Mouse (Mus musculus) hindbrain, embryonic 11.5 days (tissue): ENCODE data around the gene Htr1d. TPM values are rescaled to one million over a fixed set of nuclear protein-coding genes. Genes with fewer than 3 reads are reported as not detected.

ENCODE experiments used
- ATAC-seq: fragments of 200-750 bp; cut with Nextera tagmentation; 2 replicates; pipeline ENCODE4 v1.8.0; 2017; ENCODE audit warnings: mild to moderate bottlenecking, moderate TSS enrichment, moderate library complexity; ENCODE audit not compliant: low FRiP score
- DNase-seq: peaks from one replicate; pipeline ENCODE4 v3.0.0-alpha.2; 2015; ENCODE audit warnings: low spot score
- H3K27ac ChIP-seq: fragments of 300-500 bp; sonication (generic); 2 replicates; pipeline ENCODE4 v1.5.1; 2014; ENCODE audit warnings: mild to moderate bottlenecking, low read depth, low read length
- H3K27me3 ChIP-seq: fragments of 300-500 bp; sonication (generic); 2 replicates; pipeline ENCODE4 v1.6.1; 2014; ENCODE audit warnings: mild to moderate bottlenecking, low read length, moderate library complexity, mixed read lengths; ENCODE audit not compliant: control insufficient read depth, insufficient read depth
- H3K36me3 ChIP-seq: fragments of 300-500 bp; sonication (generic); 2 replicates; pipeline ENCODE4 v1.6.1; 2014; ENCODE audit warnings: mild to moderate bottlenecking, low read length, moderate library complexity, mixed read lengths; ENCODE audit not compliant: control insufficient read depth, insufficient read depth
- H3K4me1 ChIP-seq: fragments of 300-500 bp; sonication (generic); replicated peaks from 2 replicates; pipeline ENCODE4 v1.6.1; 2014; ENCODE audit warnings: low read length, mixed read lengths; ENCODE audit not compliant: control insufficient read depth, insufficient read depth
- H3K4me2 ChIP-seq: fragments of 300-500 bp; sonication (generic); replicated peaks from 2 replicates; pipeline ENCODE4 v1.6.1; 2014; ENCODE audit warnings: mild to moderate bottlenecking, low read depth, low read length
- H3K4me3 ChIP-seq: fragments of 300-500 bp; sonication (generic); 2 replicates; pipeline ENCODE4 v1.5.1; 2014; ENCODE audit warnings: low read depth, low read length
- H3K9ac ChIP-seq: fragments of 300-500 bp; sonication (generic); 2 replicates; pipeline ENCODE4 v1.6.1; 2014; ENCODE audit warnings: low read depth, low read length
- H3K9me3 ChIP-seq: fragments of 300-500 bp; sonication (generic); 2 replicates; pipeline ENCODE4 v1.6.1; 2016; ENCODE audit warnings: low read length; ENCODE audit not compliant: control insufficient read depth
- WGBS: fragments of 180-500 bp; shearing (Covaris S2); extraction: QIAGEN DNeasy Blood & Tissue Kit; methylation state at CpG from one replicate; pipeline ENCODE4 v1.1.7; 2014; 5-methylcytosine and 5-hydroxymethylcytosine counted together
- polyA plus RNA-seq: library from polyadenylated mRNA; unstranded; fragments of >200 nt; fragmentation: Nextera tagmentation; extraction: Ambion mirVana; gene quantifications from 2 replicates; pipeline ENCODE4 v1.2.1, GENCODE M21; 2014

Htr1d gene
- 0.28 and 0.52 TPM in 2 replicates for polyA plus RNA-seq

- H3K27ac ChIP-seq, result no peak within 1 kb of the TSS
- peaks cover 23% of the 10 kb centered on the region for H3K27me3 ChIP-seq
- 75% methylated on average over 9 of the region's 9 CpGs for WGBS
Observed at GRCm38 (mm10) chr4:136423224-136423623, at the start of gene Htr1d. Gene Htr1d (plus strand): TSS chr4:136423524.

GRCm38 (mm10) chr4:136377001-136377400 is 46.3 kb upstream of the Htr1d start:
- Histone ChIP-seq H3K27ac (no peak overlapping the region), H3K4me1 (no peaks in the 10 kb centered on the region), H3K4me3 (no peak overlapping the region), H3K4me2 (no peak overlapping the region), H3K9ac (no peak overlapping the region), H3K36me3 (no peaks in the 10 kb centered on the region), H3K9me3 (no peaks in the 10 kb centered on the region), H3K27me3 (no peaks in the 10 kb centered on the region)
- ATAC-seq (no peak), DNase-seq (no peak)
- WGBS, result 95% methylated on average over 5 of the region's 5 CpGs

More at GRCm38 (mm10) chr4:136423224-136423623, at the start of gene Htr1d:
- Histone ChIP-seq H3K4me3 (peak within 1 kb of the TSS; percentile 37), H3K36me3 (no peaks in the 10 kb centered on the region), H3K4me1 (peaks cover 8% of the 10 kb centered on the region), H3K4me2 (peak within 1 kb of the TSS; percentile 86), H3K9ac (no peak within 1 kb of the TSS; the same call in 1 of the 2 replicates), H3K9me3 (no peaks in the 10 kb centered on the region)
- ATAC-seq, result no peak
- DNase-seq, result no peak

DNA sequence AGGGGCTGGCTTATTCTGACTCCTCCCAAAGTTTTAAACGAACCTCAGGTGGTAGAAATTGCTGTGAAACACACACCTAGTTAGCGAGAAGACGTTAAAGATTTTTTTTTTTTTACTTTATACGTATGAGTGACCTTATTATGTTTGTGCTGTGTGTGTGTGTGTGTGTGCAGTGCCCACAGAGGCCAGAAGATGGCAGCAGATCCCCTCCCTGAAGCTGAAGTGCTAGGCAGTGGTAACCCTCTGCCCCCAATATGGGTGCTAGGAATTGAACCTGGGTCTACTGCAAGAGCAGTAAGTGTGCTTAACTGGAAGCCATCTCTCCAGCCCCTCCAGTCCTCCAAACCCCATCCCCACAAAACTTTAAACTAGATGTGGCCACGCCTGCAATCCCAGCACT is 40.3 kb upstream of the Htr1d start:
- DNase-seq (no peak), ATAC-seq (no peak)
- H3K4me2 ChIP-seq, result no peak overlapping the region
- H3K9ac ChIP-seq, result no peak overlapping the region
- H3K4me1 ChIP-seq, result no peaks in the 10 kb centered on the region
- no peak overlapping the region for H3K27ac ChIP-seq
- no peaks in the 10 kb centered on the region for H3K27me3 ChIP-seq
- no peaks in the 10 kb centered on the region for H3K36me3 ChIP-seq
- no peak overlapping the region for H3K4me3 ChIP-seq
- 88% methylated on average over 5 of the region's 5 CpGs for WGBS
- no peaks in the 10 kb centered on the region for H3K9me3 ChIP-seq

- H3K9ac ChIP-seq, result no peak overlapping the region
Observed at GRCm38 (mm10) chr4:136383839-136384238, 39.5 kb upstream of the Htr1d start.

DNA sequence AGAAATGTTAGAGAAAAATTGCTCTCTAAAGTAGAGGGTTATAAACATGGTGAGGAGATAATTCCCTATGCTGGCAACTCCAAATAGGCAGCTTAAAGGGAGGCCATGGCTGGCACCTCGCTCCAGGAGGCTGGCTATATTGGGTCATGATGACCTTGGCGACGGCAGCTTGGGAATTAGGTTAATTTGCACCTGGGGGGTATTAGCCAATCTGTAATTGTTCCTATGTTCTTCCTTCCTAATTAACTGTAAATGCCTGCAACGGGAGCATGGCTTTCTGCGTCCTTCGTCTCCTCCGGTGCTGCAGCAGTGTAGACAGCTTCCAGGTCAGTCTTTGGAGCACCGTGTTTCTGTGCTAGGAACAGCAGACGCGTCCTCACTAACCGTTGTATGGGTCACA is 36.1 kb upstream of the Htr1d start:
- Histone ChIP-seq H3K9ac (no peak overlapping the region), H3K4me3 (no peak overlapping the region), H3K36me3 (no peaks in the 10 kb centered on the region), H3K9me3 (no peaks in the 10 kb centered on the region), H3K27ac (no peak overlapping the region), H3K27me3 (no peaks in the 10 kb centered on the region), H3K4me2 (no peak overlapping the region), H3K4me1 (no peaks in the 10 kb centered on the region)
- ATAC-seq, result no peak
- WGBS, result 79% methylated on average over 11 of the region's 11 CpGs
- DNase-seq, result no peak

More at GRCm38 (mm10) chr4:136383839-136384238, 39.5 kb upstream of the Htr1d start:
- Histone ChIP-seq H3K4me3 (no peak overlapping the region), H3K36me3 (no peaks in the 10 kb centered on the region), H3K27me3 (no peaks in the 10 kb centered on the region), H3K9me3 (no peaks in the 10 kb centered on the region), H3K27ac (no peak overlapping the region), H3K4me1 (no peaks in the 10 kb centered on the region), H3K4me2 (no peak overlapping the region)
- DNase-seq, result no peak
- 87% methylated on average over 6 of the region's 6 CpGs for WGBS
- no peak for ATAC-seq

GRCm38 (mm10) chr4:136401806-136402205 is 21.5 kb upstream of the Htr1d start:
- Histone ChIP-seq H3K36me3 (no peaks in the 10 kb centered on the region), H3K27ac (no peak overlapping the region), H3K9ac (no peak overlapping the region), H3K4me2 (no peak overlapping the region), H3K9me3 (no peaks in the 10 kb centered on the region), H3K4me3 (no peak overlapping the region), H3K27me3 (no peaks in the 10 kb centered on the region), H3K4me1 (no peaks in the 10 kb centered on the region)
- DNase-seq, result no peak
- no peak for ATAC-seq
- 84% methylated on average over 10 of the region's 10 CpGs for WGBS

DNA sequence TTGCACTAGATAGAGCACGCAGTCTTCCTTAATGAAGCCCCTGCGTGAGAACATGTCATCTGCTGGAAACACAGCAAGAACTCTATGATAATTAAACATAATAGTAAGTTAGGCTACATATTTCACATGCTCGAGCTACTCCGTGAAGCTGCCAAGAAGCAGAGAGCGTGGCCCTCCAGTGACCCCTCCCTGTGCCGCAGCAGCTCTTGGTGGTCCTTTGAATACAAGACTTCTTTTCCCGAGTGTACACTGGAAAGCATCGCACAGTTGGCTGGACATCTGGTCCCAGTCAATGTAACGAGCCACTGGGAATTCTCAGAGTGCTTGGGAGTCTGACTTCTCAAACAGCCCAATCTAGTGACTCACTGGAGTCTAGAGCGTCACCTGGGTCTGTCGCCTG is 15.5 kb upstream of the Htr1d start:
- Histone ChIP-seq H3K36me3 (no peaks in the 10 kb centered on the region), H3K4me2 (no peak overlapping the region), H3K9me3 (no peaks in the 10 kb centered on the region), H3K27me3 (no peaks in the 10 kb centered on the region), H3K27ac (no peak overlapping the region), H3K4me3 (no peak overlapping the region), H3K9ac (no peak overlapping the region), H3K4me1 (no peaks in the 10 kb centered on the region)
- ATAC-seq (no peak), DNase-seq (no peak)
- WGBS, result 70% methylated on average over 11 of the region's 11 CpGs

DNA sequence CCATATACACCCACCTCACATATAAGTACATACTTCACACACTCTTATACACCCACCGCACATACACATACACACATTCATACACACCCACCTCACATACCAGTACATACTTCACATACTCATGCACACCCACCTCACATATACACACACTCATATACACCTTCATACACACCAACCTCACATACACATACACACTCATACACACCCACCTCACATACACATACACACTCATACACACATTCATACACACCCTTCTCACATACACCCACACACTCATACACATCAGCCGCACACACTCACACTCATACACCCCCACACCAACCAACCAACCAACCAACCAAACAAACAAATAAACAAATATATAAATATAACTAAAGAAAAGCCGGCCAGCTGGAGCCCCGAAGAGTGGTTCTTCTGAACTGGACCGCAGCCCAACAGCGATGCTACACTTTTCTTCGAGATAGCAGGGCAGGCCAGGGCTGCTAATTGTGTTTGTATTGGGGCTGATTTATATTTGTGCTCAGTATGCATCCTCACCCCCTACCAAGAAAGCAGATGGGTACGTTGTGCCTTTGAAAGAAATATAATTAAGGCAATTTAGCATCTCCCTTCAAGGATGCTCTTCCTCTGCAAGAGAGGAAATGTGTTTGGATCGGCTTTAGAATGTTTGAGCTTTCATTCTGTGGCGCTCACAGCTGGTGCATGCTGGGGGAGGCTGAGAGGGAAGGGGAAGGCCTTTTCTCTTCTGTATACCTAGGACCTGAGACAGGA is 11.1 kb upstream of the Htr1d start:
- WGBS, result 76% methylated on average over 10 of the region's 10 CpGs
- no peak for DNase-seq
- no peak overlapping the region for H3K27ac ChIP-seq

DNA sequence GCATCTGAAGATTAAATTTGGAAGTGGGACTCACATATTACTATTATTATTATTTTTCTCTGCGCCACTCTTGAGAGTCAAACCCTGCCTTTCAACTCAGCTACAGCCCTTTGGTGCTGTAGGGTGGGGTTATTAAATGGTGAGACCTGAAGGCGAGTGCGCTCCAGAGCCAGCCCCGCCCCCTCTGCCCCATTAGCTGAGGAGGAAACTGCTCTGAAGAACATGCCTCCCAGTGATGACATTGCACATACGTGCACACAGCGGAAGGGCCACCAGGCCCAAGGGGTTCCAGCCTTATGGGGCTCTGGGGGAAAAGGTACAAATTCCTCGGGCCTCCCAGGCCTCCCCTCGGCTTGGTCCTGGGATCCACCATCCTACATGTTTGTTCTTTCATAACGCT is 7.8 kb upstream of the Htr1d start:
- Histone ChIP-seq H3K27ac (no peak overlapping the region), H3K4me2 (no peak overlapping the region), H3K36me3 (no peaks in the 10 kb centered on the region), H3K9me3 (no peaks in the 10 kb centered on the region), H3K27me3 (no peaks in the 10 kb centered on the region), H3K4me1 (no peaks in the 10 kb centered on the region), H3K9ac (no peak overlapping the region), H3K4me3 (no peak overlapping the region)
- ATAC-seq (no peak), DNase-seq (no peak)
- 90% methylated on average over 9 of the region's 9 CpGs for WGBS

More for the DNA sequence above, 11.1 kb upstream of the Htr1d start:
- H3K9ac ChIP-seq, result no peak overlapping the region
- no peaks in the 10 kb centered on the region for H3K36me3 ChIP-seq
- no peaks in the 10 kb centered on the region for H3K27me3 ChIP-seq
- H3K4me1 ChIP-seq, result no peaks in the 10 kb centered on the region
- no peaks in the 10 kb centered on the region for H3K9me3 ChIP-seq
- no peak overlapping the region for H3K4me2 ChIP-seq
- no peak for ATAC-seq
- no peak overlapping the region for H3K4me3 ChIP-seq
